Mouse (Mus musculus) limb, embryonic 14.5 days (tissue): ENCODE measurements around the gene Eif3i. TPM values are rescaled to one million over a fixed set of nuclear protein-coding genes. Genes with fewer than 3 reads are reported as not detected.
A peak's percentile ranks its signal among the peaks of the same experiment; 100 is the strongest.

ENCODE experiments used
- ATAC-seq: fragments of 200-750 bp; cut with Nextera tagmentation; 2 replicates; pipeline ENCODE4 v1.8.0; 2017; ENCODE audit warnings: low read depth, moderate number of reproducible peaks, moderate TSS enrichment; ENCODE audit not compliant: low FRiP score
- DNase-seq: peaks from one replicate; pipeline ENCODE4 v3.0.0-alpha.2; 2015; ENCODE audit warnings: low spot score
- H3K27ac ChIP-seq: fragments of 300-500 bp; sonication (generic); replicated peaks from 2 replicates; pipeline ENCODE4 v1.5.1; 2014; ENCODE audit warnings: low read depth, mild to moderate bottlenecking, low read length, moderate library complexity, mixed read lengths
- H3K27me3 ChIP-seq: fragments of 300-500 bp; sonication (generic); 2 replicates; pipeline ENCODE4 v1.6.1; 2014; ENCODE audit warnings: low read length, mixed read lengths; ENCODE audit not compliant: control insufficient read depth, insufficient read depth
- H3K36me3 ChIP-seq: fragments of 300-500 bp; sonication (generic); 2 replicates; pipeline ENCODE4 v1.6.1; 2014; ENCODE audit warnings: mild to moderate bottlenecking, low read length, moderate library complexity, mixed read lengths; ENCODE audit not compliant: control insufficient read depth, insufficient read depth
- H3K4me1 ChIP-seq: fragments of 300-500 bp; sonication (generic); 2 replicates; pipeline ENCODE4 v1.6.1; 2014; ENCODE audit warnings: antibody characterized with exemption, low read length, mixed read lengths; ENCODE audit not compliant: control insufficient read depth, insufficient read depth
- H3K4me2 ChIP-seq: fragments of 300-500 bp; sonication (generic); replicated peaks from 2 replicates; pipeline ENCODE4 v1.6.1; 2014; ENCODE audit warnings: low read depth, mild to moderate bottlenecking, low read length, moderate library complexity; ENCODE audit not compliant: severe bottlenecking
- H3K4me3 ChIP-seq: fragments of 300-500 bp; sonication (generic); replicated peaks from 2 replicates; pipeline ENCODE4 v1.5.1; 2014; ENCODE audit warnings: low read length
- H3K9ac ChIP-seq: fragments of 300-500 bp; sonication (generic); 2 replicates; pipeline ENCODE4 v1.6.1; 2014; ENCODE audit warnings: mild to moderate bottlenecking, low read depth, low read length, moderate library complexity; ENCODE audit not compliant: severe bottlenecking
- H3K9me3 ChIP-seq: fragments of 300-500 bp; sonication (generic); 2 replicates; pipeline ENCODE4 v1.6.1; 2016; ENCODE audit warnings: low read length; ENCODE audit not compliant: control insufficient read depth
- POLR2A ChIP-seq: fragments of 200-500 bp; IDR thresholded peaks from 2 replicates; pipeline ENCODE4 v1.8.0; 2012; ENCODE audit warnings: inconsistent platforms, mild to moderate bottlenecking, moderate library complexity, borderline replicate concordance; ENCODE audit not compliant: insufficient read depth, insufficient read length; ENCODE audit errors: extremely low read depth
- WGBS: fragments of 180-500 bp; shearing (Covaris S2); extraction: QIAGEN DNeasy Blood & Tissue Kit; methylation state at CpG from one replicate; pipeline ENCODE4 v1.1.7; 2014; 5-methylcytosine and 5-hydroxymethylcytosine counted together
- polyA plus RNA-seq, 2 experiments: library from polyadenylated mRNA; depleted of rRNA in 1 of 2; stranded (reverse) in 1 of 2; unstranded in 1 of 2; fragments of >200 nt; fragmentation: Nextera tagmentation in 1 of 2; extraction: Ambion mirVana in 1 of 2; gene quantifications; 2 replicates each; pipeline versions ENCODE4 v1.2.1 to v1.2.3; 2012 to 2014

Gene Eif3i
- polyA plus RNA-seq, 2 experiments: 334 to 367 TPM

DNA sequence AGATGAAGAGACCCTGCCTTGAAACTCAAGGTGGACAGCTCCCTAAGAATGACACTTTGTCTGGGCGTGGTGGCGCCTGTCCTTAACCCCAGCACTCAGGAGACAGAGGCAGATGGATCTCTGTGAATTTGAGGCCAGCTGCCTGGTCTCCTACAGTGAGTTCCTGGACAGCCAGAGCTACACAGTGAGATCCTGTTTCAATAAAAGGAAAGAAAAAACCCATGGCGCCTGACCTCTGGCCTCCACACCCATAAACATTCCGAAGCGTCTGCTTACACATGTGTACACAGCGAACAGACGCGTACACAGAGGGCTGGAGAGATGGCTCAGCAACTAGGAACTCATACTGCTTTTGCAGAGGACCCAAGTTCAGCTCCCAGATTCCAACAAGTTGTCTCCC, 36.7 kb downstream of the Eif3i start:
- H3K4me3 ChIP-seq: no peak overlapping the region
- no peak overlapping the region for H3K27ac ChIP-seq
- no peaks in the 10 kb centered on the region for H3K4me1 ChIP-seq
- WGBS: 16% methylated on average over 8 of the region's 8 CpGs
- H3K27me3 ChIP-seq: no peaks in the 10 kb centered on the region
- no peaks in the 10 kb centered on the region for H3K9me3 ChIP-seq
- no peak overlapping the region for H3K4me2 ChIP-seq
- DNase-seq (no peak), ATAC-seq (peak; percentile 60; the same call in 1 of the 2 replicates)
- H3K9ac ChIP-seq: no peak overlapping the region
- TF ChIP-seq POLR2A: no peak
- no peaks in the 10 kb centered on the region for H3K36me3 ChIP-seq

DNA sequence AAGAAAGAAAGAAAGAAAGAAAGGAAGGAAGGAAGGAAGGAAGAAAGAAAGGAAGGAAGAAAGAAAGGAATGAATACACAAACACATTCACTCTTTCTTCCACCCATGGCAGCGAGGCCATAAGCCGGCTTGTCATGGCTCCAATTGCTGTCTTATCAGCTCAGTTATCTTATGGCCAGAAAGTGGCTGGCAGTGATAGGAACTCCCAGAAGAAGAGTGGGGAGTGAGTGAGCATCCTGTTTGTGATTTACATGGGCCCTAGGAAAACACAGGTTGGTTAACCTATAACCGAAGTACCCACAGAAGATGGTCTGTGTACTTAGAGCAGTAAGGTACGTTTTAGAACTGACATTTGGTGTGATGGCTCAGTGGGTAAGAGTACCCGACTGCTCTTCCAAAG, 39.3 kb downstream of the Eif3i start:
- DNase-seq (no peak), ATAC-seq (no peak)
- no peaks in the 10 kb centered on the region for H3K27me3 ChIP-seq
- 91% methylated on average over 5 of the region's 5 CpGs for WGBS
- peaks cover 5% of the 10 kb centered on the region; the same call in 1 of the 2 replicates for H3K4me1 ChIP-seq
- H3K9me3 ChIP-seq: no peaks in the 10 kb centered on the region
- no peak overlapping the region for H3K4me3 ChIP-seq
- no peak overlapping the region for H3K4me2 ChIP-seq
- H3K27ac ChIP-seq: no peak overlapping the region
- H3K9ac ChIP-seq: no peak overlapping the region
- H3K36me3 ChIP-seq: no peaks in the 10 kb centered on the region
- no peak for TF ChIP-seq POLR2A

- ATAC-seq: no peak
- Histone ChIP-seq H3K27me3 (no peaks in the 10 kb centered on the region), H3K9ac (0 out of 2 replicates have a peak overlapping the region, but pooled peaks have one; percentile 21), H3K4me1 (peaks cover 12% of the 10 kb centered on the region; the same call in 1 of the 2 replicates), H3K4me3 (no peak overlapping the region), H3K4me2 (no peak overlapping the region), H3K27ac (no peak overlapping the region), H3K9me3 (no peaks in the 10 kb centered on the region), H3K36me3 (no peaks in the 10 kb centered on the region)
- no peak for DNase-seq
- WGBS: 83% methylated on average over 12 of the region's 12 CpGs
- no peak for TF ChIP-seq POLR2A
Measured at GRCm38 (mm10) chr4:129558321-129558955, 42.0 kb downstream of the Eif3i start.

GRCm38 (mm10) chr4:129557256-129557808, 43.1 kb downstream of the Eif3i start:
- peak overlapping the region; percentile 51 for H3K9ac ChIP-seq
- no peak for TF ChIP-seq POLR2A
- peak overlapping the region; percentile 78 for H3K4me2 ChIP-seq
- no peaks in the 10 kb centered on the region for H3K27me3 ChIP-seq
- no peaks in the 10 kb centered on the region for H3K9me3 ChIP-seq
- H3K27ac ChIP-seq: 0 out of 2 replicates have a peak overlapping the region, but pooled peaks have one; percentile 67
- no peaks in the 10 kb centered on the region for H3K36me3 ChIP-seq
- H3K4me3 ChIP-seq: peak overlapping the region; percentile 41
- no peak for DNase-seq
- ATAC-seq: no peak
- 72% methylated on average over 9 of the region's 9 CpGs for WGBS
- H3K4me1 ChIP-seq: peaks cover 12% of the 10 kb centered on the region; the same call in 1 of the 2 replicates

- Histone ChIP-seq H3K27ac (peak overlapping the region; percentile 67), H3K36me3 (no peaks in the 10 kb centered on the region), H3K4me2 (peak overlapping the region; percentile 78), H3K9ac (peak overlapping the region; percentile 51), H3K4me3 (peak overlapping the region; percentile 41), H3K4me1 (peaks cover 12% of the 10 kb centered on the region; the same call in 1 of the 2 replicates), H3K27me3 (no peaks in the 10 kb centered on the region), H3K9me3 (no peaks in the 10 kb centered on the region)
- WGBS: 7% methylated on average over 33 of the region's 33 CpGs
- ATAC-seq (peak; percentile 91), DNase-seq (peak; percentile 92)
- 0 out of 2 replicates have a peak, but pooled peaks have one; percentile 11 for TF ChIP-seq POLR2A
Measured at GRCm38 (mm10) chr4:129556532-129557223, 43.8 kb downstream of the Eif3i start.
